Mouse (Mus musculus) limb, embryonic 11.5 days (tissue): ENCODE data around the gene Cep295nl. TPM values are rescaled to one million over a fixed set of nuclear protein-coding genes. Genes with fewer than 3 reads are reported as not detected.

Source experiments
- ATAC-seq: fragments of 200-750 bp; cut with Nextera tagmentation; 2 replicates; pipeline ENCODE4 v1.8.0; 2017; ENCODE audit warnings: low read depth; ENCODE audit not compliant: insufficient number of reproducible peaks, low FRiP score, low TSS enrichment
- DNase-seq: peaks from one replicate; pipeline ENCODE4 v3.0.0-alpha.2; 2015; ENCODE audit warnings: low spot score
- H3K27ac ChIP-seq: fragments of 300-500 bp; sonication (generic); replicated peaks from 2 replicates; pipeline ENCODE4 v1.5.1; 2014; ENCODE audit warnings: low read depth, mild to moderate bottlenecking, low read length
- H3K27me3 ChIP-seq: fragments of 300-500 bp; sonication (generic); 2 replicates; pipeline ENCODE4 v1.6.1; 2014; ENCODE audit warnings: mild to moderate bottlenecking, low read length, mixed read lengths; ENCODE audit not compliant: control insufficient read depth, insufficient read depth
- H3K36me3 ChIP-seq: fragments of 300-500 bp; sonication (generic); 2 replicates; pipeline ENCODE4 v1.6.1; 2014; ENCODE audit warnings: mild to moderate bottlenecking, low read length, moderate library complexity, mixed read lengths; ENCODE audit not compliant: control insufficient read depth, insufficient read depth
- H3K4me1 ChIP-seq: fragments of 300-500 bp; sonication (generic); 2 replicates; pipeline ENCODE4 v1.6.1; 2014; ENCODE audit warnings: low read length, mixed read lengths; ENCODE audit not compliant: control insufficient read depth, insufficient read depth
- H3K4me2 ChIP-seq: fragments of 300-500 bp; sonication (generic); 2 replicates; pipeline ENCODE4 v1.6.1; 2014; ENCODE audit warnings: low read depth, mild to moderate bottlenecking, moderate library complexity; ENCODE audit not compliant: severe bottlenecking
- H3K4me3 ChIP-seq: fragments of 300-500 bp; sonication (generic); 2 replicates; pipeline ENCODE4 v1.5.1; 2014; ENCODE audit warnings: low read depth, low read length
- H3K9ac ChIP-seq: fragments of 300-500 bp; sonication (generic); 2 replicates; pipeline ENCODE4 v1.6.1; 2014; ENCODE audit warnings: mild to moderate bottlenecking, low read length
- H3K9me3 ChIP-seq: fragments of 300-500 bp; sonication (generic); 2 replicates; pipeline ENCODE4 v1.6.1; 2016; ENCODE audit warnings: low read length; ENCODE audit not compliant: control insufficient read depth
- WGBS: fragments of 180-500 bp; shearing (Covaris S2); extraction: QIAGEN DNeasy Blood & Tissue Kit; methylation state at CpG from one replicate; pipeline ENCODE4 v1.1.7; 2014; 5-methylcytosine and 5-hydroxymethylcytosine counted together
- polyA plus RNA-seq: library from polyadenylated mRNA; unstranded; fragments of >200 nt; fragmentation: Nextera tagmentation; extraction: Ambion mirVana; gene quantifications from 2 replicates; pipeline ENCODE4 v1.2.1, GENCODE M21; 2014

Cep295nl gene
- polyA plus RNA-seq, 1 experiment from 2014 or later = 0.53 TPM

GRCm38 (mm10) chr11:118349494-118349893, 7.2 kb upstream of the Cep295nl start:
- Histone ChIP-seq H3K9ac (no peak overlapping the region), H3K4me1 (peaks cover 29% of the 10 kb centered on the region), H3K9me3 (no peaks in the 10 kb centered on the region), H3K27me3 (no peaks in the 10 kb centered on the region), H3K4me3 (no peak overlapping the region), H3K36me3 (no peaks in the 10 kb centered on the region), H3K4me2 (no peak overlapping the region), H3K27ac (no peak overlapping the region)
- DNase-seq = no peak
- WGBS = 87% methylated on average over 5 of the region's 5 CpGs
- no peak for ATAC-seq

GRCm38 (mm10) chr11:118348877-118349276, 6.6 kb upstream of the Cep295nl start:
- no peak overlapping the region for H3K9ac ChIP-seq
- no peak for ATAC-seq

GRCm38 (mm10) chr11:118348419-118348818, 6.1 kb upstream of the Cep295nl start:
- ATAC-seq (no peak), DNase-seq (no peak)
- 47% methylated on average over 3 of the region's 3 CpGs for WGBS
- Histone ChIP-seq H3K36me3 (no peaks in the 10 kb centered on the region), H3K27ac (0 out of 2 replicates have a peak overlapping the region, but pooled peaks have one; percentile 39), H3K9me3 (no peaks in the 10 kb centered on the region), H3K4me3 (no peak overlapping the region), H3K4me1 (peaks cover 21% of the 10 kb centered on the region), H3K9ac (no peak overlapping the region), H3K27me3 (no peaks in the 10 kb centered on the region), H3K4me2 (no peak overlapping the region)

More at GRCm38 (mm10) chr11:118348877-118349276, 6.6 kb upstream of the Cep295nl start:
- Histone ChIP-seq H3K9me3 (no peaks in the 10 kb centered on the region), H3K4me3 (no peak overlapping the region), H3K27ac (0 out of 2 replicates have a peak overlapping the region, but pooled peaks have one; percentile 39), H3K4me2 (no peak overlapping the region), H3K27me3 (no peaks in the 10 kb centered on the region), H3K36me3 (no peaks in the 10 kb centered on the region), H3K4me1 (peaks cover 26% of the 10 kb centered on the region)
- DNase-seq = peak; percentile 49
- 35% methylated on average over 5 of the region's 5 CpGs for WGBS

- H3K4me2 ChIP-seq = no peak overlapping the region
- no peaks in the 10 kb centered on the region for H3K27me3 ChIP-seq
- no peaks in the 10 kb centered on the region for H3K9me3 ChIP-seq
- H3K9ac ChIP-seq = no peak overlapping the region
- peaks cover 17% of the 10 kb centered on the region for H3K4me1 ChIP-seq
- H3K4me3 ChIP-seq = no peak overlapping the region
- no peaks in the 10 kb centered on the region for H3K36me3 ChIP-seq
- H3K27ac ChIP-seq = no peak overlapping the region
- 88% methylated on average over 12 of the region's 12 CpGs for whole genome bisulfite sequencing
- no peak for ATAC-seq
- no peak for DNase-seq
Measured at GRCm38 (mm10) chr11:118347911-118348310, 5.6 kb upstream of the Cep295nl start.

- H3K4me3 ChIP-seq = no peak overlapping the region
- H3K9me3 ChIP-seq = no peaks in the 10 kb centered on the region
- no peak overlapping the region for H3K27ac ChIP-seq
- peaks cover 18% of the 10 kb centered on the region for H3K4me1 ChIP-seq
- DNase-seq = no peak
- no peaks in the 10 kb centered on the region for H3K36me3 ChIP-seq
- H3K9ac ChIP-seq = 0 out of 2 replicates have a peak overlapping the region, but pooled peaks have one; percentile 22
- H3K27me3 ChIP-seq = no peaks in the 10 kb centered on the region
- ATAC-seq = no peak
- 95% methylated on average over 2 of the region's 2 CpGs for WGBS
- no peak overlapping the region for H3K4me2 ChIP-seq
Measured at GRCm38 (mm10) chr11:118347391-118347790, 5.1 kb upstream of the Cep295nl start.

- 93% methylated on average over 8 of the region's 8 CpGs for WGBS
- no peak overlapping the region for H3K27ac ChIP-seq
- peaks cover 25% of the 10 kb centered on the region for H3K4me1 ChIP-seq
- no peak overlapping the region for H3K9ac ChIP-seq
- no peak overlapping the region for H3K4me3 ChIP-seq
- ATAC-seq (no peak), DNase-seq (no peak)
- H3K4me2 ChIP-seq = no peak overlapping the region
- H3K9me3 ChIP-seq = no peaks in the 10 kb centered on the region
- no peaks in the 10 kb centered on the region for H3K27me3 ChIP-seq
- H3K36me3 ChIP-seq = no peaks in the 10 kb centered on the region
Measured at GRCm38 (mm10) chr11:118346395-118347096, 4.2 kb upstream of the Cep295nl start.

- H3K27me3 ChIP-seq = no peaks in the 10 kb centered on the region
Measured at GRCm38 (mm10) chr11:118345693-118346092, 3.4 kb upstream of the Cep295nl start.

GRCm38 (mm10) chr11:118343629-118344028, 1.3 kb upstream of the Cep295nl start:
- H3K9ac ChIP-seq = no peak overlapping the region
- no peaks in the 10 kb centered on the region for H3K9me3 ChIP-seq
- H3K4me3 ChIP-seq = no peak overlapping the region
- DNase-seq (no peak), ATAC-seq (no peak)
- no peak overlapping the region for H3K27ac ChIP-seq
- H3K4me2 ChIP-seq = no peak overlapping the region
- no peaks in the 10 kb centered on the region for H3K36me3 ChIP-seq
- H3K27me3 ChIP-seq = no peaks in the 10 kb centered on the region
- peaks cover 13% of the 10 kb centered on the region for H3K4me1 ChIP-seq
- 86% methylated on average over 2 of the region's 2 CpGs for WGBS

More at GRCm38 (mm10) chr11:118345693-118346092, 3.4 kb upstream of the Cep295nl start:
- WGBS = 77% methylated on average over 4 of the region's 4 CpGs
- no peak overlapping the region for H3K9ac ChIP-seq
- no peaks in the 10 kb centered on the region for H3K9me3 ChIP-seq
- no peak for DNase-seq
- peaks cover 25% of the 10 kb centered on the region for H3K4me1 ChIP-seq
- H3K27ac ChIP-seq = no peak overlapping the region
- no peak overlapping the region for H3K4me3 ChIP-seq
- no peaks in the 10 kb centered on the region for H3K36me3 ChIP-seq
- no peak overlapping the region for H3K4me2 ChIP-seq
- ATAC-seq = no peak
